13 mouse cellular contexts compared by ENCODE assay signal in the genomic region with DNA sequence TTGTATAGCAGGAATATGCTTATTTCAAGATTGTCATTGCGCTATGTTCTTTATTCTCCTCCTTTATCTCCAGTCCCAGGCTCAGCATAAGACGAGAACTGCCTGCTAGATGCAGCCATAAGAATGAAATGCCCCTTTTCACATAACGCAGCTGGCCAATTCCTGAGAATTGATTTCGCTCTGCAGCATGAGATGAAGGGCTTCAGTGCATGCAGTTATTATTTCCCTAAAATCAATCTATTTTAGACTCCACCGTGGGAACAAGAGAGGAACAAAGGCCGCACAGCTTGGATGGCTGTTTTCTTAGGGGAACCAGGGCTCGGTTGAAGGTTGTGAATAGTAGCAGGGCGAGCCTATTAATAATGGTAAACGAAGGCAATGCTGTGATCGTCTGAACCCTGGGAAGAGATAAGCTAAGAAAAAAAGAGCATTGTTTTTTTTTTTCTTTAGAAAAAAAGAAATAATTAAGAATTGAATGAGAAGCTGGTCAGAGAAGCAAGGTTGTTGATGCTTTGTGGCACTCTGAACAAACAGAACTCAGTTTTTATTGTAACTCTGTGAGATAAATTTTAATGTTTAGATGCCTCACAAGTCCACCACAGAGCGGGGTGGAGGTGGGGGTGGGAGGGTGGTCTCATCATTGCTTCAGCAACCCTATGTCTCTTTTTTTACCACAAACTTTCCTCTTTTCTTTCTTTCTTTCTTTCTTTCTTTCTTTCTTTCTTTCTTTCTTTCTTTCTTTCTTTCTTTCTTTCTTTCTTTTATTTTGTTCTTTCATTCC.
DNase-seq lines count a peak whose midpoint lies in the region; ATAC-seq lines count a peak whose summit lies in the region.
"Had no signal": no experiment of that assay in that cellular context is flagged by ENCODE, and none has a peak within 500 bp of the region (broad histone marks: within the 10 kb centered on the region; RNA-seq: fewer than 3 reads in every experiment).

No protein-coding gene starts in this region.

- 67% methylated on average over 11 of the region's 11 CpGs for WGBS in embryonic facial prominence, embryonic 10.5 days
- WGBS in hindbrain, embryonic 11.5 days: 28% methylated on average over 11 of the region's 11 CpGs
- 9% methylated on average over 11 of the region's 11 CpGs for WGBS in midbrain, embryonic 13.5 days

- no peaks in the 10 kb centered on the region for H3K4me1 ChIP-seq in embryonic facial prominence, embryonic 10.5 days
- no peaks in the 10 kb centered on the region for H3K4me1 ChIP-seq in hindbrain, embryonic 11.5 days (replicated peaks; ENCODE audit: control insufficient read depth, insufficient read depth, low read length)
- peaks cover 13% of the 10 kb centered on the region for H3K4me1 ChIP-seq in midbrain, embryonic 13.5 days (replicated peaks)
- H3K4me1 ChIP-seq: limb, embryonic 10.5 days; liver, embryonic 15.5 days had no signal

- no peak overlapping the region for H3K4me2 ChIP-seq in hindbrain, embryonic 11.5 days (replicated peaks; ENCODE audit: low read depth, low read length)
- peak overlapping the region; percentile 38 for H3K4me2 ChIP-seq in midbrain, embryonic 13.5 days (replicated peaks)
- H3K4me2 ChIP-seq: liver, embryonic 15.5 days had no signal

- H3K36me3 ChIP-seq in embryonic facial prominence, embryonic 10.5 days (replicated peaks): no peaks in the 10 kb centered on the region
- no peaks in the 10 kb centered on the region for H3K36me3 ChIP-seq in hindbrain, embryonic 11.5 days (ENCODE audit: control insufficient read depth, insufficient read depth, low read length)
- H3K36me3 ChIP-seq in midbrain, embryonic 13.5 days: no peaks in the 10 kb centered on the region
- H3K36me3 ChIP-seq: limb, embryonic 10.5 days; liver, embryonic 15.5 days had no signal

- DNase-seq in embryonic facial prominence, embryonic 10.5 days (ENCODE audit: low spot score): no peak
- DNase-seq in hindbrain, embryonic 11.5 days (ENCODE audit: low spot score): peak; percentile 53
- DNase-seq in retina, embryonic 14.5 days (ENCODE audit: low spot score): peak; percentile 43
- DNase-seq in thymus, postnatal 0 days (ENCODE audit: low spot score): no peak
- DNase-seq in cerebellum, adult 9-10 months: no peak
- no peak for DNase-seq in left cerebral cortex, adult 18-20 months (ENCODE audit: low spot score in 2 of 2)
- DNase-seq: cerebellum, postnatal 25 days; lung, postnatal 4 days; thymus, postnatal 36 days had no signal

- no peak overlapping the region for H3K9ac ChIP-seq in hindbrain, embryonic 11.5 days (ENCODE audit: low read depth, low read length)
- H3K9ac ChIP-seq in midbrain, embryonic 13.5 days (replicated peaks): peak overlapping the region; percentile 52
- H3K9ac ChIP-seq: liver, embryonic 15.5 days had no signal

- H3K27ac ChIP-seq in embryonic facial prominence, embryonic 10.5 days (replicated peaks): peak overlapping the region; percentile 31; the same call in 1 of the 2 replicates
- peak overlapping the region; percentile 70 for H3K27ac ChIP-seq in hindbrain, embryonic 11.5 days (ENCODE audit: low read depth, low read length)
- peak overlapping the region; percentile 87 for H3K27ac ChIP-seq in midbrain, embryonic 13.5 days
- H3K27ac ChIP-seq: limb, embryonic 10.5 days; liver, embryonic 15.5 days had no signal

- H3K4me3 ChIP-seq in embryonic facial prominence, embryonic 10.5 days: no peak overlapping the region
- H3K4me3 ChIP-seq in hindbrain, embryonic 11.5 days (ENCODE audit: low read depth, low read length): no peak overlapping the region
- H3K4me3 ChIP-seq in midbrain, embryonic 13.5 days (replicated peaks): no peak overlapping the region
- H3K4me3 ChIP-seq: limb, embryonic 10.5 days; liver, embryonic 15.5 days had no signal

- no peaks in the 10 kb centered on the region for H3K27me3 ChIP-seq in embryonic facial prominence, embryonic 10.5 days (replicated peaks; ENCODE audit: low read depth, poor library complexity, severe bottlenecking)
- H3K27me3 ChIP-seq in hindbrain, embryonic 11.5 days (ENCODE audit: control insufficient read depth, insufficient read depth, low read length): no peaks in the 10 kb centered on the region
- H3K27me3 ChIP-seq in midbrain, embryonic 13.5 days: no peaks in the 10 kb centered on the region
- H3K27me3 ChIP-seq: liver, embryonic 15.5 days had no signal

- H3K9me3 ChIP-seq in embryonic facial prominence, embryonic 10.5 days: no peaks in the 10 kb centered on the region
- H3K9me3 ChIP-seq in hindbrain, embryonic 11.5 days (ENCODE audit: control insufficient read depth, low read length): no peaks in the 10 kb centered on the region
- no peaks in the 10 kb centered on the region; the same call in 1 of the 2 replicates for H3K9me3 ChIP-seq in midbrain, embryonic 13.5 days
- H3K9me3 ChIP-seq: limb, embryonic 10.5 days; liver, embryonic 15.5 days had no signal

- ATAC-seq in hindbrain, embryonic 11.5 days (ENCODE audit: low FRiP score): peak; percentile 91
- peak; percentile 88 for ATAC-seq in midbrain, embryonic 13.5 days
- ATAC-seq: inflammation-experienced regulatory T-cells, adult 6 months had no signal

Comparison
In these comparisons a context has a peak if more than half of its experiments do, and no peak if none do; other contexts are left out.
1. DNase-seq: peak in hindbrain, embryonic 11.5 days (single experiment) and retina, embryonic 14.5 days (single experiment); none in embryonic facial prominence, embryonic 10.5 days (single experiment), thymus, postnatal 0 days (single experiment), cerebellum, adult 9-10 months (single experiment) and left cerebral cortex, adult 18-20 months (0 of 2).
2. H3K27ac ChIP-seq: peak in every context shown above with its lines; median percentile 87 in midbrain, embryonic 13.5 days; 70 in hindbrain, embryonic 11.5 days; 31 in embryonic facial prominence, embryonic 10.5 days.